Comparison of ENCODE assay signal across 10 mouse cellular contexts in genomic region chr5:112237866-112238570, GRCm38 (mm10). TPM values are rescaled to one million over a fixed set of nuclear protein-coding genes. Genes with fewer than 3 reads are reported as not detected.
A peak's percentile ranks its signal among the peaks of the same experiment; 100 is the strongest.
DNase-seq lines count a peak whose midpoint lies in the region; ATAC-seq and TF ChIP-seq lines count a peak whose summit lies in the region.
"Had no signal": no experiment of that assay in that cellular context is flagged by ENCODE, and none has a peak within 500 bp of the region (broad histone marks: within the 10 kb centered on the region; RNA-seq: fewer than 3 reads in every experiment).

No protein-coding gene starts in this region.

- WGBS in embryonic facial prominence, embryonic 12.5 days = 44% methylated on average over 9 of the region's 9 CpGs
- WGBS in hindbrain, postnatal 0 days = 39% methylated on average over 9 of the region's 9 CpGs
- 40% methylated on average over 9 of the region's 9 CpGs for WGBS in midbrain, embryonic 16.5 days
- 54% methylated on average over 9 of the region's 9 CpGs for WGBS in heart, embryonic 12.5 days

- H3K27ac ChIP-seq in embryonic facial prominence, embryonic 12.5 days = 0 out of 2 replicates have a peak overlapping the region, but pooled peaks have one; percentile 50
- peak overlapping the region; percentile 88 for H3K27ac ChIP-seq in hindbrain, postnatal 0 days
- H3K27ac ChIP-seq in midbrain, embryonic 16.5 days (ENCODE audit: low read length) = peak overlapping the region; percentile 91
- no peak overlapping the region for H3K27ac ChIP-seq in heart, embryonic 12.5 days (ENCODE audit: poor library complexity, severe bottlenecking)

- no peak for ATAC-seq in embryonic facial prominence, embryonic 12.5 days (ENCODE audit: insufficient number of reproducible peaks, insufficient read depth, low FRiP score, low TSS enrichment)
- ATAC-seq in hindbrain, postnatal 0 days = peak; percentile 38
- ATAC-seq in midbrain, embryonic 16.5 days = peak; percentile 25; the same call in 1 of the 2 replicates
- no peak for ATAC-seq in heart, embryonic 12.5 days (ENCODE audit: insufficient number of reproducible peaks, low FRiP score)

- H3K4me3 ChIP-seq in embryonic facial prominence, embryonic 12.5 days = no peak overlapping the region
- no peak overlapping the region for H3K4me3 ChIP-seq in hindbrain, postnatal 0 days (ENCODE audit: low read length)
- no peak overlapping the region; the same call in 1 of the 2 replicates for H3K4me3 ChIP-seq in midbrain, embryonic 16.5 days (ENCODE audit: low read depth, low read length)
- H3K4me3 ChIP-seq in heart, embryonic 12.5 days = no peak overlapping the region

- no peaks in the 10 kb centered on the region for H3K9me3 ChIP-seq in embryonic facial prominence, embryonic 12.5 days
- no peaks in the 10 kb centered on the region for H3K9me3 ChIP-seq in hindbrain, postnatal 0 days (ENCODE audit: low read length)
- H3K9me3 ChIP-seq in midbrain, embryonic 16.5 days (replicated peaks; ENCODE audit: control insufficient read depth, low read length, poor library complexity, severe bottlenecking) = no peaks in the 10 kb centered on the region
- peaks cover 7% of the 10 kb centered on the region for H3K9me3 ChIP-seq in heart, embryonic 12.5 days (replicated peaks)

- peaks cover 37% of the 10 kb centered on the region for H3K27me3 ChIP-seq in embryonic facial prominence, embryonic 12.5 days
- H3K27me3 ChIP-seq in hindbrain, postnatal 0 days (ENCODE audit: insufficient read depth, low read length) = no peaks in the 10 kb centered on the region
- no peaks in the 10 kb centered on the region for H3K27me3 ChIP-seq in midbrain, embryonic 16.5 days (ENCODE audit: control insufficient read depth, insufficient read depth, low read depth, low read length)
- H3K27me3 ChIP-seq in heart, embryonic 12.5 days (replicated peaks) = peaks cover 52% of the 10 kb centered on the region

- peak; percentile 48 for DNase-seq in embryo, embryonic 10.5 days (ENCODE audit: low spot score)
- DNase-seq in hindbrain, postnatal 0 days (ENCODE audit: low spot score) = peak; percentile 53
- DNase-seq in gastrocnemius, postnatal 25 days = no peak
- no peak for DNase-seq in thymus, adult 18-20 months
- DNase-seq: adrenal gland, adult 2 months; kidney, adult 2 months had no signal

- no peaks in the 10 kb centered on the region for H3K36me3 ChIP-seq in embryonic facial prominence, embryonic 12.5 days
- no peaks in the 10 kb centered on the region for H3K36me3 ChIP-seq in hindbrain, postnatal 0 days (ENCODE audit: insufficient read depth, low read length)
- H3K36me3 ChIP-seq in midbrain, embryonic 16.5 days (ENCODE audit: control insufficient read depth, insufficient read depth, low read length) = no peaks in the 10 kb centered on the region
- no peaks in the 10 kb centered on the region for H3K36me3 ChIP-seq in heart, embryonic 12.5 days

- H3K4me1 ChIP-seq in embryonic facial prominence, embryonic 12.5 days = peaks cover 7% of the 10 kb centered on the region
- H3K4me1 ChIP-seq in hindbrain, postnatal 0 days (ENCODE audit: insufficient read depth, low read length) = no peaks in the 10 kb centered on the region; the same call in 1 of the 2 replicates
- peaks cover 21% of the 10 kb centered on the region; the same call in 1 of the 2 replicates for H3K4me1 ChIP-seq in midbrain, embryonic 16.5 days (ENCODE audit: control insufficient read depth, insufficient read depth, low read length)
- H3K4me1 ChIP-seq in heart, embryonic 12.5 days (replicated peaks) = peaks cover 10% of the 10 kb centered on the region

- H3K4me2 ChIP-seq in embryonic facial prominence, embryonic 12.5 days (replicated peaks) = peak overlapping the region; percentile 21
- H3K4me2 ChIP-seq in hindbrain, postnatal 0 days (ENCODE audit: low read depth, low read length) = peak overlapping the region; percentile 43
- H3K4me2 ChIP-seq in midbrain, embryonic 16.5 days (ENCODE audit: low read length) = peak overlapping the region; percentile 54
- no peak overlapping the region for H3K4me2 ChIP-seq in heart, embryonic 12.5 days

- TF ChIP-seq CTCF in hindbrain, postnatal 0 days (IDR thresholded peaks at IDR 0.05; ENCODE audit: low read depth) = no peak

- no peak overlapping the region for H3K9ac ChIP-seq in embryonic facial prominence, embryonic 12.5 days
- peak overlapping the region; percentile 44; the same call in 1 of the 2 replicates for H3K9ac ChIP-seq in hindbrain, postnatal 0 days (replicated peaks; ENCODE audit: low read length)
- H3K9ac ChIP-seq in midbrain, embryonic 16.5 days (ENCODE audit: low read depth, low read length) = peak overlapping the region; percentile 69
- H3K9ac ChIP-seq in heart, embryonic 12.5 days = no peak overlapping the region

RNA-seq across cellular contexts. Expression of gene Cryba4, which starts 14.3 kb away (rescaled TPM):
- polyA plus RNA-seq in embryonic facial prominence, embryonic 12.5 days (2016; fragmentation: Nextera tagmentation; extraction: Ambion mirVana) = 11.0 and 20.1 TPM in 2 replicates
- 0.26 and 1.8 TPM in 2 replicates for total RNA-seq in hindbrain, postnatal 0 days (2014; rRNA removed)
- 1.6 and 2.4 TPM in 2 replicates for polyA plus RNA-seq in hindbrain, postnatal 0 days (2015; fragmentation: Nextera tagmentation; extraction: Ambion mirVana)
- 1.0 and 1.6 TPM in 2 replicates for polyA plus RNA-seq in midbrain, embryonic 16.5 days (2015; fragmentation: Nextera tagmentation; extraction: Ambion mirVana)
- under 1 TPM in 1 of 2 experiments, not detected in 1; 0.46 TPM for total RNA-seq in gastrocnemius, postnatal 25 days (2021)
- polyA plus RNA-seq in heart, embryonic 12.5 days (2016; fragmentation: Nextera tagmentation; extraction: Ambion mirVana) = 0.57 and 0.64 TPM in 2 replicates
- polyA plus RNA-seq: kidney, adult 2 months had no signal

RNA-seq across cellular contexts. Expression of gene Crybb1, which starts 17.6 kb away (rescaled TPM):
- polyA plus RNA-seq in embryonic facial prominence, embryonic 12.5 days (2016; fragmentation: Nextera tagmentation; extraction: Ambion mirVana) = 46.2 and 95.4 TPM in 2 replicates
- 8.0 and 11.7 TPM in 2 replicates for total RNA-seq in hindbrain, postnatal 0 days (2014; rRNA removed)
- polyA plus RNA-seq in hindbrain, postnatal 0 days (2015; fragmentation: Nextera tagmentation; extraction: Ambion mirVana) = 14.2 and 14.6 TPM in 2 replicates
- 5.1 and 5.8 TPM in 2 replicates for polyA plus RNA-seq in midbrain, embryonic 16.5 days (2015; fragmentation: Nextera tagmentation; extraction: Ambion mirVana)
- 1 to 10 TPM; 3.2 to 3.9 TPM for total RNA-seq in gastrocnemius, postnatal 25 days (2021)
- 0.46 and 0.67 TPM in 2 replicates for polyA plus RNA-seq in heart, embryonic 12.5 days (2016; fragmentation: Nextera tagmentation; extraction: Ambion mirVana)
- total RNA-seq: G1E had no signal
- polyA plus RNA-seq: G1E had no signal

RNA-seq across cellular contexts. Expression of gene Tpst2, which starts 38.5 kb away (rescaled TPM):
- 33.9 and 36.4 TPM in 2 replicates for polyA plus RNA-seq in embryonic facial prominence, embryonic 12.5 days (2016; fragmentation: Nextera tagmentation; extraction: Ambion mirVana)
- total RNA-seq in hindbrain, postnatal 0 days (2014; rRNA removed) = 46.9 and 57.0 TPM in 2 replicates
- polyA plus RNA-seq in hindbrain, postnatal 0 days (2015; fragmentation: Nextera tagmentation; extraction: Ambion mirVana) = 34.4 and 37.0 TPM in 2 replicates
- 26.2 and 34.5 TPM in 2 replicates for polyA plus RNA-seq in midbrain, embryonic 16.5 days (2015; fragmentation: Nextera tagmentation; extraction: Ambion mirVana)
- total RNA-seq in gastrocnemius, postnatal 25 days (2021) = 10 to 100 TPM; 16.8 to 17.8 TPM
- 34.4 and 36.4 TPM in 2 replicates for polyA plus RNA-seq in heart, embryonic 12.5 days (2016; fragmentation: Nextera tagmentation; extraction: Ambion mirVana)

Comparison
In these comparisons a context has a peak if more than half of its experiments do, and no peak if none do; other contexts are left out.
1. DNase-seq: peak in embryo, embryonic 10.5 days (single experiment) and hindbrain, postnatal 0 days (single experiment); none in gastrocnemius, postnatal 25 days (single experiment) and thymus, adult 18-20 months (0 of 2).
2. ATAC-seq: peak in hindbrain, postnatal 0 days (single experiment) and midbrain, embryonic 16.5 days (single experiment); none in embryonic facial prominence, embryonic 12.5 days (single experiment) and heart, embryonic 12.5 days (single experiment).
3. H3K9ac ChIP-seq: peak in hindbrain, postnatal 0 days (single experiment) and midbrain, embryonic 16.5 days (single experiment); none in embryonic facial prominence, embryonic 12.5 days (single experiment) and heart, embryonic 12.5 days (single experiment).